Comparison of ENCODE assay signal across 15 mouse cellular contexts in genomic region chr8:104051540-104051882, GRCm38 (mm10). TPM values are rescaled to one million over a fixed set of nuclear protein-coding genes. Genes with fewer than 3 reads are reported as not detected.
DNase-seq lines count a peak whose midpoint lies in the region; ATAC-seq lines count a peak whose summit lies in the region.
"Had no signal": no experiment of that assay in that cellular context is flagged by ENCODE, and none has a peak within 500 bp of the region (broad histone marks: within the 10 kb centered on the region; RNA-seq: fewer than 3 reads in every experiment).

No protein-coding gene starts in this region.

- H3K4me2 ChIP-seq in forebrain, embryonic 15.5 days (replicated peaks) = no peak overlapping the region
- H3K4me2 ChIP-seq in forebrain, embryonic 14.5 days (ENCODE audit: low read length) = no peak overlapping the region
- no peak overlapping the region for H3K4me2 ChIP-seq in kidney, embryonic 14.5 days (replicated peaks; ENCODE audit: low read depth, low read length)
- no peak overlapping the region for H3K4me2 ChIP-seq in neural tube, embryonic 14.5 days (ENCODE audit: low read depth, low read length)
- H3K4me2 ChIP-seq: lung, embryonic 14.5 days had no signal

- no peaks in the 10 kb centered on the region for H3K4me1 ChIP-seq in forebrain, embryonic 15.5 days
- no peaks in the 10 kb centered on the region for H3K4me1 ChIP-seq in forebrain, embryonic 14.5 days (ENCODE audit: control insufficient read depth, insufficient read depth, low read length)
- H3K4me1 ChIP-seq in kidney, embryonic 14.5 days (ENCODE audit: control insufficient read depth, insufficient read depth, low read length) = no peaks in the 10 kb centered on the region
- H3K4me1 ChIP-seq in neural tube, embryonic 14.5 days (ENCODE audit: control insufficient read depth, insufficient read depth, low read length) = no peaks in the 10 kb centered on the region
- H3K4me1 ChIP-seq: heart, embryonic 12.5 days had no signal

- DNase-seq in forebrain, embryonic 14.5 days (ENCODE audit: low spot score) = no peak
- DNase-seq in kidney, postnatal 25 days = no peak
- no peak for DNase-seq in neural tube, embryonic 10.5 days (ENCODE audit: extremely low spot score, low spot score)
- no peak for DNase-seq in kidney, postnatal 14 days
- DNase-seq: heart, adult 11 months had no signal

- no peak overlapping the region for H3K9ac ChIP-seq in forebrain, embryonic 15.5 days (replicated peaks)
- H3K9ac ChIP-seq in forebrain, embryonic 14.5 days (ENCODE audit: low read length) = no peak overlapping the region
- H3K9ac ChIP-seq in kidney, embryonic 14.5 days (ENCODE audit: low read depth, low read length) = no peak overlapping the region
- H3K9ac ChIP-seq in neural tube, embryonic 14.5 days (replicated peaks; ENCODE audit: low read depth, low read length) = no peak overlapping the region
- H3K9ac ChIP-seq: heart, embryonic 12.5 days; hindbrain, embryonic 14.5 days; liver, embryonic 14.5 days; lung, embryonic 14.5 days had no signal

- ATAC-seq in forebrain, embryonic 15.5 days (replicated peaks) = 0 out of 2 replicates have a peak, but pooled peaks have one; percentile 27
- no peak for ATAC-seq in forebrain, embryonic 14.5 days
- peak; percentile 58; the same call in 1 of the 2 replicates for ATAC-seq in kidney, embryonic 14.5 days (ENCODE audit: low FRiP score, low TSS enrichment)
- 0 out of 2 replicates have a peak, but pooled peaks have one; percentile 46 for ATAC-seq in neural tube, embryonic 14.5 days (ENCODE audit: low read depth)
- no peak for ATAC-seq in CD4-positive, CD25-positive, alpha-beta regulatory T cell, adult 4 months
- ATAC-seq: inflammation-experienced regulatory T-cells, adult 6 months had no signal

- no peaks in the 10 kb centered on the region for H3K9me3 ChIP-seq in forebrain, embryonic 15.5 days
- H3K9me3 ChIP-seq in forebrain, embryonic 14.5 days (replicated peaks; ENCODE audit: control insufficient read depth, low read length) = no peaks in the 10 kb centered on the region
- no peaks in the 10 kb centered on the region for H3K9me3 ChIP-seq in kidney, embryonic 14.5 days (ENCODE audit: control insufficient read depth, low read length)
- no peaks in the 10 kb centered on the region for H3K9me3 ChIP-seq in neural tube, embryonic 14.5 days (ENCODE audit: control insufficient read depth, low read length)
- H3K9me3 ChIP-seq: heart, embryonic 12.5 days had no signal

- H3K27me3 ChIP-seq in forebrain, embryonic 15.5 days = no peaks in the 10 kb centered on the region
- H3K27me3 ChIP-seq in forebrain, embryonic 14.5 days (replicated peaks; ENCODE audit: control insufficient read depth, insufficient read depth, low read length) = no peaks in the 10 kb centered on the region
- no peaks in the 10 kb centered on the region for H3K27me3 ChIP-seq in kidney, embryonic 14.5 days (ENCODE audit: control insufficient read depth, insufficient read depth, low read length)
- H3K27me3 ChIP-seq in neural tube, embryonic 14.5 days (ENCODE audit: control insufficient read depth, insufficient read depth, low read length) = no peaks in the 10 kb centered on the region
- H3K27me3 ChIP-seq: heart, embryonic 12.5 days had no signal

- no peak overlapping the region for H3K27ac ChIP-seq in forebrain, embryonic 15.5 days (replicated peaks)
- H3K27ac ChIP-seq in forebrain, embryonic 14.5 days (ENCODE audit: low read depth, low read length) = no peak overlapping the region
- no peak overlapping the region for H3K27ac ChIP-seq in kidney, embryonic 14.5 days (ENCODE audit: low read depth, low read length)
- H3K27ac ChIP-seq in neural tube, embryonic 14.5 days (ENCODE audit: low read depth, low read length) = no peak overlapping the region
- H3K27ac ChIP-seq: hindbrain, embryonic 14.5 days; liver, embryonic 14.5 days; stomach, postnatal 0 days had no signal

- H3K36me3 ChIP-seq in forebrain, embryonic 15.5 days = no peaks in the 10 kb centered on the region
- H3K36me3 ChIP-seq in forebrain, embryonic 14.5 days (ENCODE audit: control insufficient read depth, insufficient read depth, low read length) = no peaks in the 10 kb centered on the region
- no peaks in the 10 kb centered on the region for H3K36me3 ChIP-seq in kidney, embryonic 14.5 days (ENCODE audit: control insufficient read depth, insufficient read depth, low read length)
- H3K36me3 ChIP-seq in neural tube, embryonic 14.5 days (ENCODE audit: control insufficient read depth, insufficient read depth, low read length) = no peaks in the 10 kb centered on the region
- H3K36me3 ChIP-seq: heart, embryonic 12.5 days had no signal

- no peak overlapping the region for H3K4me3 ChIP-seq in forebrain, embryonic 15.5 days
- H3K4me3 ChIP-seq in forebrain, embryonic 14.5 days (ENCODE audit: low read depth, low read length) = no peak overlapping the region
- no peak overlapping the region for H3K4me3 ChIP-seq in kidney, embryonic 14.5 days (ENCODE audit: low read length)
- H3K4me3 ChIP-seq in neural tube, embryonic 14.5 days (ENCODE audit: low read depth, low read length) = no peak overlapping the region
- H3K4me3 ChIP-seq: heart, embryonic 12.5 days had no signal

- WGBS in forebrain, embryonic 15.5 days = 58% methylated on average over 5 of the region's 5 CpGs
- WGBS in forebrain, embryonic 14.5 days = 51% methylated on average over 5 of the region's 5 CpGs
- 44% methylated on average over 5 of the region's 5 CpGs for WGBS in kidney, embryonic 14.5 days
- WGBS in neural tube, embryonic 14.5 days = 45% methylated on average over 5 of the region's 5 CpGs

RNA-seq across cellular contexts. Expression of gene Cdh5, which starts 49.9 kb away (rescaled TPM):
- polyA plus RNA-seq in forebrain, embryonic 15.5 days (2015; fragmentation: Nextera tagmentation; extraction: Ambion mirVana) = 9.0 and 9.3 TPM in 2 replicates
- polyA plus RNA-seq in forebrain, embryonic 14.5 days (2014; fragmentation: Nextera tagmentation; extraction: Ambion mirVana) = 13.6 and 13.7 TPM in 2 replicates
- 31.8 and 36.8 TPM in 2 replicates for polyA plus RNA-seq in kidney, embryonic 14.5 days (2014; fragmentation: Nextera tagmentation; extraction: Ambion mirVana)
- polyA plus RNA-seq in neural tube, embryonic 14.5 days (2014; fragmentation: Nextera tagmentation; extraction: Ambion mirVana) = 4.2 and 16.8 TPM in 2 replicates
- not detected for polyA plus RNA-seq in CD4-positive, CD25-positive, alpha-beta regulatory T cell, adult 4 months (2017; shearing (Covaris generic))

Comparison
In these comparisons a context has a peak if more than half of its experiments do, and no peak if none do; other contexts are left out.
1. ATAC-seq: peak in forebrain, embryonic 15.5 days (single experiment), kidney, embryonic 14.5 days (single experiment) and neural tube, embryonic 14.5 days (single experiment); none in forebrain, embryonic 14.5 days (single experiment) and CD4-positive, CD25-positive, alpha-beta regulatory T cell, adult 4 months (single experiment).